Mouse (Mus musculus) urinary bladder, postnatal 36 days (tissue): ENCODE measurements at regions not wholly inside any gene's neighbourhood (a gene's known extent, or its start where the extent isn't known, plus 50 kb on each side); places are given as distances from the start of the nearest gene placed in this dataset.

Source experiments
- DNase-seq, 2 experiments: peaks; one replicate each; pipeline ENCODE4 v3.0.0; 2022; ENCODE audit warnings: low spot score in 2 of 2, mixed read lengths in 1 of 2

DNA sequence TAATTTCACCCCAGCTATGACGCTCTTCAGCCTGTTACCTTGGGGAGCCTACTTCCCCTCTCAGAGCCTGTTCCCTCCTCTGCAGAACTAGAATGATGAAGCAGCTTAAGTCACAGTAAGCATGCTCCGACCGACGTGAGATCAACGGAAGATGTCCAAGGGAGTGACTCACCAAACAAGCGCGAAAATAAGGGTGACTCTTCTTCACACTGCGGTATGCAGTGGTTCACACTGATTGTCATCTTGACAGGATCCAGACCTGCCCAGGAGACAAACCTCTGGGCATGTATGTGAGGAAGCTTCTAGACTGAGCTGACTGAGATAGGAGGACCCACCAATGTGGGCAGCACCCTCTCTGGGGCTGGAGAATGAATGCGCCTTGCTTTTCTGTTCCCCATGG, 116.3 kb upstream of the Tpm1 start:
- DNase-seq = no peak

- no peak for DNase-seq
These were observed 114.5 kb upstream of the Tpm1 start for GRCm38 (mm10) chr9:67163746-67164145.

- no peak for DNase-seq
These were observed 111.7 kb upstream of the Tpm1 start for GRCm38 (mm10) chr9:67160785-67161455.

DNA sequence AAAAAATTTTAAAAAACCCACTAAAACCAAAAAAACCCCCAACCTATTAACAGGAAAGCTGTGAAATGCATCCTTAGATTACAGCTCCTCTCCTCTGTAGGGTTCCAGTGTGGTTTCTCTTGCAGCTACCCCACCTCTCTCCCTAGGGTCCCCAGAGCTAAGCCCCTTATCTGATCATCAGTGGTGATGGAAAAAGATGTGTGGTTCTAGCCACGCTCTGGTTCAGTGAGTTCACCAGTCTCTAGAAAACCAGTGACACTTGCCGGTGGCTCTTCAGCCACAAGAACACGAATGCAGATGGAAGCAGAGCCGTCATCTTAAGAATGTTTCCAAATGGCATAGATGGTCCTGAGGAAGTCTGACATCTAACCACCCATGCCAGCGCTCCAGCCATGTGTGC, 111.1 kb upstream of the Tpm1 start:
- DNase-seq = no peak

GRCm38 (mm10) chr9:67156590-67157259, 107.5 kb upstream of the Tpm1 start:
- DNase-seq = peak; percentile 39 to 47

DNA sequence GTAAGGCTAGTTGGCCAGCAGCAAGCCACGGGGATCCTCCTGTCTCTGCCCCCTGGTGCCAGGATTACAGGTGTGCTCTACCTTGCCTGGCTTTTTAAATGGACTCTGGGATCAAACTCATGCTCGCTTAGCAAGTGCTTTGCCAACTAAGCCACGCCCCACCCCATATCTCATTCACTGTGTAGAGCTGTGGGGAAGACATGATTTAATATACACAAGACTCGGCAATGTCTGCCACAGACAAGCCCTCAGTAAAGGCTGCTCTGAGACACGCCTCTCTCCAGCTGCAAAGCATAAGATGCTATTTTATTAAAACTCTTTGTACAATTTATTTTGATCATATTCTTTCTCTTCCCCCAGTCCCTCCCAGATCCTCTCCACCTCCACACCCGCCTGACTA, 104.9 kb upstream of the Tpm1 start:
- DNase-seq = no peak

DNA sequence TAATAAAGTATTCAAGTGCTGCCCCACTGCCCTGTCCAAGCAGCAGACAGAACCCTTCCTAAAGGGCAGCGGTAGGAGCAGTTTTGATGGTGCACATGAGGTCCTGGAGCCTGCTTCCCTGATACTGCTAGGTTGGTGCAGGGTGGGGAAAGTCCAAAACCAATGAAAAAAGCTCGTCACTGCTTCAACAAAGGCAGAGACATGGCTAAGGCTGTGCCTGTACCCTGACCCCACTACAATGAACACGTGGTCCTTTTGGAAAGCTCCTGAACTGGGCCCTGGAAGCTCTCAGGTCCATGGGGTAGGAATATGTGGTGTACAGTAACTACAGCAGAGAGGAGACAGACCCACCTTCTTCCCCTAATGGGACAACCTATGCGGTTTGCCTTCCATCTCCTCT, 104.1 kb upstream of the Tpm1 start:
- DNase-seq = no peak

- no peak for DNase-seq
These were observed 98.5 kb upstream of the Tpm1 start for GRCm38 (mm10) chr9:67147656-67148055.

GRCm38 (mm10) chr9:67145392-67145791, 96.2 kb upstream of the Tpm1 start:
- DNase-seq = no peak

DNA sequence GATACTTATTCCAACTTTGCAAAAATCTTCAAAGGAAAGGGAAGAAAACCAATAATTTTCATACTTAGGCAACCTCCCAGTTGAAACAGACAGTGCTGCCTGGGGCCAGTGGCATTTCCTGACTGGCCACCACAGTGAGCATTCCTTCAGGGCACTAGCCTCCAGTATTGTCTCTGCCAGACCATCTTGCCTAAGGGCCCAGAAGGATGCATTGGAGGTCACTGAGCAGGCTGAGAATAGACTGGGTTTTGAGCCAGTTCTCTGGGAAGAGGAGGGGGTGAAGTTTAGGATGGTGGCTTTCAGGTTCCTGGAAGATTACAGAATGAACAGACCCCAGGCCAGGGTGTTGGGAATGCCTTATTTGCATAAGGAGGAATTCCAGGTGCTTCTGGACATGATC, 95.3 kb upstream of the Tpm1 start:
- no peak for DNase-seq

- DNase-seq = no peak
These were observed 91.2 kb upstream of the Tpm1 start for GRCm38 (mm10) chr9:67140319-67140887.

- DNase-seq = peak in 1 of 2 experiments; percentile 20
These were observed 88.5 kb upstream of the Tpm1 start for GRCm38 (mm10) chr9:67137681-67138080.

GRCm38 (mm10) chr9:67137141-67137540, 87.9 kb upstream of the Tpm1 start:
- DNase-seq = no peak

DNA sequence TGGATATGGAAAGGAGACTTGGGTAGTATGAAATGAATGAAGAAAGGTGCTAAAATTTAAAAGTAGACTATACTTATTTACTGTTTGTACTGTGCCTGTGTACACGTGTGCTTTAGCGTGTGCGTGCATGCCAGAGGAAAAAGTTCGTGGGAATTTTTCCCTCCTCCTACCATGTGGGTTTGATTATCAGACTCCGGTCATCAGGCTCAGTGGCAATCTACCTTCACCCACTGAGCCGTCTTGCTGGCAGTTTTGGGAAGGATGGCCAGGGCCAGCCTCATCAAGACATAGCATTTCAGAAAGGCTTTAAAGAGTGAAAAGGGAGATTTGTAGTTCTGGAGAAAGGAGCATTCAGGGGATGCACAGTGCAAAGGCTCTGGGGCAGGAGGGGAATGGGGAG, 87.0 kb upstream of the Tpm1 start:
- DNase-seq = no peak

GRCm38 (mm10) chr9:67134378-67134777, 85.2 kb upstream of the Tpm1 start:
- DNase-seq = no peak

GRCm38 (mm10) chr9:67132370-67132769, 83.2 kb upstream of the Tpm1 start:
- DNase-seq = no peak

DNA sequence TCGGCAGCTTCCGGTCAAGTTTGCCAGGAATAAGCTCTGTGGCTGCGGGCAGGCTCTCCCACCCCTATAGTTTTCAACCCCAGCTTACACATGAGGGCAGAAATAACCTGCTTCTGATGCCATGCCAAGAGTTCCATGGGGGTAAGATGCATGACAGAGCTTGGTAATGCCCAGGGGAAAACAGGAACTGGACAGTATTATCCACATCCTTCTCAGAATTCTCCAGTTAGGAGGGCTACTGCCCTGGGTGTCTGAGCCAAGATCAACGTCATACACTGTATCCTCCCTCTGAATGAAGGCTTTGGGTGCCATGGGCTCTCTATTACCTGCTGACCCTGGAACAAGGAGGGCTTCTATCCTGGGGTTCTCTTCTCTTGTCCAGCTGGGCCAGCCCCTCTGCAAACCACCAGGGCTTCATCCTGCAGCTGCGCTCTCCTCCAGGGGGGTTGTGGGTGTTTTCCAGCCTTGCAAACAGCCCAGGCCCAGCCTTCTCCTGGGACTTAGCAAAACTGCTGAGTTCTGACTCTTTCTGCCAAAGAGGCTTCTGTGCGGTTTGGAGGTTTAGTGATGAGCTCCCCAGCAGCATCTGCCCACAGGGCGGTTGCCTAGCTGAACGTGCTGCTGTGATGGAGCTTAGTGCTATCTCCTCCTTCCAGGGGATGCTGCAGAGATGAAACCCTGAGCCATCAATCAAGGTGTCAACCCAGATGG, 81.7 kb upstream of the Tpm1 start:
- no peak for DNase-seq

DNA sequence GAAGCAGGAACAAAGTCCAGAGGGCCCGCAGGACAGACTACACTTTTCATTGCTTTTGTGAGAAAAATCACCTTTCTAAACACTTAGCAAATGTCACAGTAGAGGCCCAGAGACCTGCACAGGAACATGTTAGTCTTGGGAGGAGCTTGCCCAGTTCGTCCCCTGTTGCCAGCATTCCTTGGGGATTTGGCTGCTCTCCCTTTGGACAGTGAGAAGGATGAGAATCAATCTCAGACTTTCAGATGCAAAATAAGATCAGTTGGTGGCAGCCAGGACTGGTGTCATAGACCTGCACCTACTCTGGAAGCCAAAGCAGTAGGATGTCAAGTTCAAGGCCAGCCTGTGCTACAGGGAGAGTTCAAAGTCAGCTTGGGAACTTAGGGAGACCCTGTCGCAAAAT, 80.7 kb upstream of the Tpm1 start:
- DNase-seq = no peak

DNA sequence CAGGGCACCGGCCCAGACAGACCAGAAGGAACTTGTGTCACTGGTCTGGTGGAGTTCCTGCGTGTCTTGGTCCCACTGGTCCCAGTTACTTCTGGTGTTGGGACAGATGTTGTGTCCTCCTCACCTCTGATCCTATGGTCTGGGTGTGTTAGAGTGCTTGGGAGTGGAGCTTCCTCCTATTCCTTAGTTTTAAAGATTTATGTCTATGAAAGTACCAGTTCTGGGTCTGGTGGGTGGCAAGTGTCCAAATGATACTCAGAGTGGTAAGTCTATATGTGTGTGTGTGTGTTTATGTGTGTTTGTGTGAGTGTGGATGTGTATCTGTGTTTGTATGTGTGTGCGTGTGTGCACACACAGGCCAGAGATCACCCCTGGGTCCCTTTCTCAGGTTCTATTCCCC, 79.9 kb upstream of the Tpm1 start:
- DNase-seq = no peak

DNA sequence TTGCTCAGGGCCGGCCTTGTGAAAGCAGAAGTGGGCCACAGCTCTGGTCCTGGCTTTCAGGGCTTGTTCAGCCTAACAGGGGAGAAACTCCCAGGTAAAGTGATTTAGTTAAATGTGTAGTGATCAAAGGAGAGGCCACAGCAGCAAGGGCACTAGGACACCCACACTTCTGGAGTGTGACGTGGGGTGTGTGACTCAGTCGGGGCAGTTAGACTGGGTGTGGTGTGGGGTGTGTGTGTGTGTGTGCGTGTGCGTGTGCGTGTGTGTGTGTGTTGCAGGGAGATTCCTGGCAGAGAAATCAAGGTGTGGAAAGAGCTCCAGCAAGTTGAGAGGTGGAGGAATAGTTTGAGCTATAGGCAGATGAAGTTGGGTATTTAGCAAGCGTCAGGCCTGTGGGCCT, 72.5 kb upstream of the Tpm1 start:
- DNase-seq = no peak

- DNase-seq = no peak
These were observed 69.9 kb upstream of the Tpm1 start for GRCm38 (mm10) chr9:67118880-67119644.

GRCm38 (mm10) chr9:67118429-67118828, 69.2 kb upstream of the Tpm1 start:
- DNase-seq = no peak
